Mouse (Mus musculus): Measurements from ENCODE around the gene Hinfp.

DNA sequence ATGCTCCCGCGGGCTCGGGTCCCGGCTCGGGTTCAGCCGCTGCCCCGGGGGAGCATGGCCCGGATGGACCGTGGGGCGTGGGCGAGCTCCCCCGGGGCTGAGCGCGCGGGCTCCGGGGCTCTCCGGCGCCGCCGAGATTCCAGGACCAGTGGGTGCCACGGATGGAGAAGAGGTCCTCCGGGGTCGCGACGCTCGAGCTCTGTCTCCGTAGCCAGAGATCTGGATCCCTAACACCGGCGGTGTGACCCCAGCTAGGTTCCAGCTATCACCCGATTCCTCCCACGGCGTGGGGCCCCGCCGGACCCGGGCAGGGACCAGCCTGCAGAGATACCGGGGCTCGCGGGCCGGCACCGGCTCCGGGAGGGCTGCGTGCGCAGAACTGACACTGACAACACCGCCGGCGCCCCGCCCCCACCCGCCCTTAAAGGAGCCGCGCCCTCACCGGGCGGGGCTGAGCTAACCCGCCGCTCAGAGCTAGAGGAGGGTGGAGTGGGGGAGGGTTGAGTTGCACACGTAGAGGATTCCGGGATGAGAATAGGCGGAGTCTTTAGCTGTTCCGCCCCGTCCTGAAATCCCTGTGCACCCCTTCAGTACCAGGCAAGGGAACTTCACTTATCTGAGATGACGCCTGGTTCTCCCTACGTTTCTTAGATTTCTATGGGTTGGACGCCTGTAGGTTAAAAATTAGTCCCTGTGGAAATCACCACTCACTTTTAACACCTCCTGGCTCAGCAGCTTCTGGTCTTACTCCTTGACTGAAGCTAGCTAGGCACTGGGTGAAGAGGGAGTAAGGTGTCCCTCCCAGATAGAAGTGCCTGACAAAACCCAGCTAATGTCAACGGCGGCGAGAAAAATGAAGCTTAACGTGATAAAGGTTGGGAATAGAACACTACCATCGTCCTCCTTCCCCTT lies 14.7 kb upstream of the Hinfp start, which contains the start of gene C2cd2l:
- TF ChIP-seq POLR2A (IDR thresholded peaks at IDR 0.05; ENCODE audit: insufficient read length, low read depth) (peak; percentile 80), TCF3 (IDR thresholded peaks at IDR 0.05; ENCODE audit: insufficient read length, low read depth) (no peak), CEBPB (IDR thresholded peaks at IDR 0.05; ENCODE audit: insufficient read depth, poor library complexity, severe bottlenecking) (no peak), E2F4 (IDR thresholded peaks at IDR 0.05; ENCODE audit: insufficient read depth) (no peak)

Measured in myocyte (in vitro differentiated cells).